Mouse (Mus musculus) heart, postnatal 14 days (tissue): Measurements from ENCODE around the gene Jtb. TPM values are rescaled to one million over a fixed set of nuclear protein-coding genes. Genes with fewer than 3 reads are reported as not detected.

Experiments used
- DNase-seq, 2 experiments: peaks; one replicate each; pipeline ENCODE4 v3.0.0; 2021 to 2022
- intact Hi-C: fragments of 180-260 bp; cut with DNase I; formaldehyde crosslinking; loops from one replicate; pipeline ENCODE4 v1.15.1; 2025
- total RNA-seq, 2 experiments: library from RNA; stranded (reverse); gene quantifications; 2 replicates each; pipeline ENCODE4 v1.2.3; 2021

The Jtb gene
- total RNA-seq, 2 experiments from 2014 or later: 44.9 to 48.9 TPM

DNA sequence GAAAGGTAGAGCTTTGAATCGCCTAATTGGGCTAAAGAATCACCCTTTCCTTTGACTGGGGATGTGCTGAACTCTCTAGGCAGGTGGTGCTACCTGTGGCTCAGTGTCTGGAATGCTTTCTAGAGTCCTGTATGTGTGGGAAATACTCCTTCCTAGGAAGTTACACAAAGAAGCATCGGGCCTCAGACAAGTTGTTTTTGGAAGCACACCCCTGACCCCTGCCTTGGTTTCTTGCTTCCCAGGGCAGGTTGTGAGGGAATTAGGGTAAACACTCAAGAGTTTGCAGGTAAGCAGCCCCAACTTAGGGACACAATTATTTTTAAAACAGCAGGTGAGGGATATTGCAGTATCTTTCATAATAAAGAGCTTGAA, 23.8 kb downstream of the Jtb start:
- intact Hi-C loops: no loop called here
- DNase-seq: no peak

DNA sequence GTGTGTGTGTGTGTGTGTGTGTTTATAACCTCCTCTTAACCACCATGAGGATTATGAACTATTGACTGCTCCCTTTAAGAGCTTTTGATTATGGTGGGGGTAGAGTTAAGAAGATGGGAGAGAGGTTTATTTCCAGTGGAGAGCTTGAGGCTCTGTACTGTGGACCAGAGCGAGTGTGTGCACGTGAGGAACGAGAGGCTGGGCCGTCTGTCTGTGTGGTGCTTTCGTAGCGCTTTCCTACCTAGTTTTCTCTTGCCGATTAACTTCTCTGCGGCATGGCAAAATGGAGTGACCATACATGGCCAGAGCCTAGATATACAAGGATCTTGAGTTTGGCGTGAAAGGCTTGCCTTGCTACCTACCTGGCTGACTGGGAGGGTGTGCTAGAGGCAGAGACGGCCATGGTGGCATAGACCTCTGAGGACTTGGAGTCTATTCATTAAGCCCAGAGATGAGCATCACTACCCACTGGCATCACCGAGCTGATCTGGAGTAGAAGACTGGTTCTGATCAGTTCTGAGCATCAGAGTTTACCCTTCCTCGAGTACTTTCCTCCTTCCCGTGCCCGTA, 24.5 kb downstream of the Jtb start:
- no peak for DNase-seq
- intact Hi-C loops: no loop called here

DNA sequence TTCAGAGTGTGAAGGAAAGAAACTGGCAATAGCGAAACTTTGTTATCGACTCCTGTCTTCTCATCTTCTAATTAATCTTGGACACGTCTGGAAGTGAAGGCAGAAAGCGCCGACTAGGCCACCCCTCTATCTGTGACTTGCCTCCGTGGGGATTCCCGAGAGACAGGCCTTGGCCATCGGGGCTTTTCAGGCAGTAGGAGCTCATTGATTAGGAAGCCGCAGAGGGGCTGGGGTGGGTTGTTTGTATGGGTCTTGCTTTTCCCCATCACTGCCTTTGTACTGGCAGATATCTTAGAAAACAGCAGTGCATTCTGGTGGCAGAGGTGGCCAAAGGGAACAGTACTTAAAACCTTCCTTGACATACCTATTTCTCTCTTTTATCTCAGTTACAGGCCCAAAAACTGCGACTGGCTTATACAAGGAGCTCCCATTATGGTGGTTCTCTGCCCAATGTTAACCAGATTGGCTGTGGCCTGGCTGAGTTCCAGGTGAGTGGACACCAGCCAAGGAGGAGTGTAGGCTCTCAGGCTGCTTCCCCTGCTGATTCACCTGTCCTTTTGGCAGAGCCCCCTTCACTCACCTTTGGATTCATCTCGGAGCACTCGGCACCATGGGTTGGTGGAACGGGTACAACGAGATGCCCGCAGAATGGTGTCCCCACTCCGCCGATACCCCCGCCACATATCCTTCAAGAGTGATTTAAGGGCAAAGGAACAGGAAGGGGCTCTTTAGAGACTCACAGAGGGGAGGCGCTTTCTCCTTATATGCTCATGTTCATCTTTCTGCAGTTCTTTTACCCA, 25.5 kb downstream of the Jtb start:
- DNase-seq: no peak
- intact Hi-C loops: no loop called here

DNA sequence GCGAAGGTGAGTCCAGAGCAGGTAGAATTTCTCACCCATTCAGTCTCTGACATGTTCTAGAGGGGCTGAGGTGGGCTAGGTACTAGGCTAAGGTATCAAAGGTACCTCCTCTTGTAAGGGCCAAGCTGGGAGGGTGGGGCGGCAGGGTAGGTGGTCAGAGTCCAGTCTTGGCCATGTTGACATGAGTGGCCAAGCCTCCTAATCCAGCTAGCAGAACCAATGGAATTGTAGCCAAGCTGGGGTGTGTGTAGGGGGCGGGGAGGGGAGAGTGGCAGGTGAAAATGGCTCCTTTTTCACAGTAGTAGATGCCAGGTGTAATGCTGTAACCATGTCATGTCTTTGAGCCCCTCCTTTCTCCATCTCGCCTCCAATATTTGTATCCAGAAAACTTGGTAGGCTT, 27.1 kb downstream of the Jtb start:
- intact Hi-C loops: no loop called here

DNA sequence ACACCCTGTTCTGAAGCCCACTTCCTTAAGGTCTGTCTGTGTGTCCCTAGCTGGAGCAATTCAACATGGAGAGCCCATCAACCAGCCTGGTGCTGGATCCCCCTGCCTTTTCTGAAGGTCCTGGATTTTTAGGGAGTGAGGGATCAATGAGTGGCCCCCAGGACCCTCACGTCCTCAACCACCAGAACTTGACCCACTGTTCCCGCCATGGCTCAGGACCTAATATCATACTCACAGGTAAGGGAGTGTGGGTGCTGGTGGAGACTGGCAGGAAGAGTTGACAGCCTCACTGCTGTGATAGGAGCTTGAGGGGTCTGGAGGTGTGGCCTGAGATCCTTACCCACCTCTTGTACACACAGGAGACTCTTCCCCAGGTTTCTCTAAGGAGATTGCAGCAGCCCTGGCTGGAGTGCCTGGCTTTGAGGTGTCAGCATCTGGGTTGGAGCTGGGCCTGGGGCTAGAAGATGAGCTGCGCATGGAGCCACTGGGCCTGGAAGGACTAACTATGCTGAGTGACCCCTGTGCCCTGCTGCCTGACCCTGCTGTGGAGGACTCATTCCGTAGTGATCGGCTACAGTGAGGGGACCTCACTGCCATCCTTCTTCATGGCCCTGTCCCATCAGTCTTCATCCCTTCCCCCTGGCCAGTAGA, 31.8 kb downstream of the Jtb start:
- no peak for DNase-seq
- intact Hi-C loops: no loop called here

More for the DNA sequence above, 27.1 kb downstream of the Jtb start:
- no peak for DNase-seq

DNA sequence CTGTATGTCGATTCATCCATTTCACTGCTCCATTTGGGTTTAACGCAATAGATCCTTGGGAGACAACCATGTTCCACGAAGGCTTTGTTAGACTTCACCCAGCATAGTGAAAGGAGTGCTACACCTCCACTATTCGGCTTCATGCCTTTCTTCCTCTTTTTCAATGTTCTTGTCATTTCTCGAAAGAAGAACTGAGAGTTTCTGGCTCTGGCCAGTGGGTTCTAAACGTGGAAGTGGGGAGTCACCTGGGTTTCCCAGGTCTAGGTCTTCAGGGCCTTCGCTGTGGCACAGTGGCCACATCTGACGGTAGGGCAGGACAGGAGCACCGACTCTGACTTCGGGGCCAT, 33.3 kb downstream of the Jtb start:
- DNase-seq: no peak
- intact Hi-C loops: loop anchor here (2.0 kb wide), 1 partner anchor 108 kb away; no protein-coding TSS in a partner anchor

DNA sequence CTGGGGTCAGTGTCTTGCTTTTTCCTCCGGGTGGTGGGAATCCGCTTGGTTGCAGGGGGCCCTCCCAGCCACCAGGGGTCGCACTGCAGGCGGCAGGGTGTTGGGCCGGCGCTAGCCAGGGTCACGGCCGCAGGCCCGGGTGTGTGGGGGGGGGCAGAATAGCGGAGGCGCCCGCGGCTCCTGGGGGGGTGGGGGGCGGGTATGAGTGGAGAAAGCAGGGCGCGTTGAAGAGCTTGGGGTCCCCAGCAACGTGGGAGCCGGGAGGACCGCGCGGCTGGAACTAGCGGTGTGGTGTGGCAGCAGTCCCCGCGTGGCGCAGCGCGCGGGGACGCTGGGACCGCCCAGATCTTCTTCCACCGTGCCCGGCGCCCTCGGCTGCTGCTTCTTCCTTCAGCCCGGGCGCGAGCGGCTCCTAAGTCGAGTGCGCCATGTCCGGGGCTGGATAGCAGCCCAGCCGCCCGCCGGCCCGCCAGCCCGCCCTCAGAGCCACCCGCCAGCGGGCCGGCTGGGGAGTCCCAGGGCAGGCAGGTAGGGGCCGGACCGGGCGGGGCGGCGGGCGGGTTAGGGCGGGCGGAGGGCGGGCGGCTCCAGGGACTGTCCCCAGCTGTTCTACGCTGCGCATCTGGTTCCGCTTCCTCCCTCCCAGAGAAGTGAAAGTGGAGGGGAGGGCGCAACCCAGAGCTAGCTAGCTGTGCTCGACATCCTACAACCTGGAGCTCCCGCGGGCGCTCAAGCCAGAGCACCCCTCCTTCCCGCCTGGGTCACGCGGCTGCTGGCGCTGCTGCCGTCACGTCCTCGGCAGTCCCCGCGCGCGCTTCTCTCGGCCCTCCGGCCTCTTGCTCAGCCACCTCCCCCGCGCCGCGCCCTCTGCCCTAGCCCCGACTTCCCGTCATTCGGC, 33.9 kb downstream of the Jtb start, which contains the start of gene Dennd4b:
TSS of gene Dennd4b (plus strand) at position 152 of the 898 bp plus-strand sequence.
- intact Hi-C loops: loop anchor here (2.0 kb wide), 1 partner anchor 108 kb away; no protein-coding TSS in a partner anchor

DNA sequence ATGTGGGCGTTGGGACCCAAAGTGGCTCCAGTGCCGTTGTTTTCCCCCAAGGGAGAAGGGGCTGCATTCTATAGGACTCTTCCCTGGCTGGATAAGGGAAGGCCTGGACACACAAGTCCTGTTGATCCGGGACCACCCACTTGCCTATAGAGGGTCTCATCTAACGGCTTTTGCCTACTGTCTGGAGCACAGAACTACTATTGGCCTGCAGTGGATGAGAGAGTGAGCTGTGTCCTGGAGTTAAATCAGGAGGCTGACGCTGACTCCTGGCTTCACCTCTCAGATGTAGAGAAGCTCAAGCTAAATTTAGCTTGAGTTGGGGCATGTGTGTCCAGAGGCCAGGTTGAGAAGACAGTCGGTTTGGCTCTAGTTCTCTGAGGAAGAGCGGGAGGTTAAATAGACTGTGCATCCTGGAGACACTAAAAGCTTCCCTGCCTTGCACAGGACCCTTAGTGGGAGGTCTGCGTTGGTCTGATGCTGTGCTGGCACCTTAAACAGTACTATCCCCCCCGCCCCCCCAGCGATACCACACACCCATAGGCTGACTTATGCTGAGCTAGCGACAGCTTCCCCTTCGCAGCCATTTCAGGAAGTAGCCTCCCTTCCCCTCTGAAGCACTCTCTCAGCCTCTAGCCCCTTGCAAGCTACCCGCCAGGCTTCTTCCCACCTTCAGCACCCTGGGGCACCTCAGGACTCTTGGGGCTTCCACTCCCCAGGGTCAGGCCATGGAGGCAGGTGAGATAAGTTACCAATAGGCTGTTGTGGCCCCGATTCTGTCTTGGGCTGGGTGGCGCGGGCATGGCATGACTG, 34.7 kb downstream of the Jtb start:
- DNase-seq: peak; percentile 25 to 33
- intact Hi-C loops: loop anchor here (2.0 kb wide), 1 partner anchor 107 kb away; no protein-coding TSS in a partner anchor

More for the DNA sequence above, 33.9 kb downstream of the Jtb start, which contains the start of gene Dennd4b:
- DNase-seq: peak; percentile 95 to 98

DNA sequence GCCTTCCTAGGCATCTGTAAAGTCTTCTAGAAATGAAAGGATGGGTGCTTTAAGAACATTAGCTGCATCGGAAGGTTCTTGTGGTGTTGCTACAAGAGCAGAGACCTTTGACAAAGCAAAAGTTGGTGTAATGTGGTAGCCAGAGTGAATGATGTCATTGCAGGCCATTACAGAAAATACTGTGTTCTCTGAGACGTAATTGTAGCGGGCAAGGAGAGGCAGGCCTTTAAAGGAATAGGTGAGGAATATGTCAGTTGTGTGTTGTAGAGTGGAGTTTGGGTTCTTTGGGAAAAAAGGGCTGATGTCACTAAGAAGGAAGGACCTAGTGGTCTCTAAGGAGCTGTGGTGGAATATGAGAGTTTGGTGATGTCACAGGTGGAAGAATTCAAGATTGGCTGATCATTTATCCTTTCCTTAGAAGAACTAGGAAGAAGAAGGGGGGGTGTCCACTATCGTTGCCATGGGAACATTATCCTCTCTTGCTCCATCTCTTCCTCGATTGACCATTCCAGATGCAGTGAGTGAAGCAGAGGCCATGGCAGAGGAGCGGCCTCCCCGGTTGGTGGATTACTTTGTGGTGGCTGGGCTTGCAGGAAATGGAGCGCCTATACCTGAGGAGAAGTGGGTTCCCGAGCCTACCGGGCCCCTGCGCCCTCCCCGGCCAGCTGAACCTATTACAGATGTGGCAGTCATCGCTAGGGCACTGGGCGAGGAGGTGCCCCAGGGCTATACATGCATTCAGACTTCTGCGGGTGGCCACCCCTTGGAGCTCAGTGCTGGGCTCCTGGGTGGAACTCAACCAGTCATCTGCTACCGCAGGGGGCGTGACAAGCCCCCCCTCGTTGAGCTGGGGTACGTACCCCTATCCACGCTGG, 35.7 kb downstream of the Jtb start:
- intact Hi-C loops: no loop called here
- no peak for DNase-seq

DNA sequence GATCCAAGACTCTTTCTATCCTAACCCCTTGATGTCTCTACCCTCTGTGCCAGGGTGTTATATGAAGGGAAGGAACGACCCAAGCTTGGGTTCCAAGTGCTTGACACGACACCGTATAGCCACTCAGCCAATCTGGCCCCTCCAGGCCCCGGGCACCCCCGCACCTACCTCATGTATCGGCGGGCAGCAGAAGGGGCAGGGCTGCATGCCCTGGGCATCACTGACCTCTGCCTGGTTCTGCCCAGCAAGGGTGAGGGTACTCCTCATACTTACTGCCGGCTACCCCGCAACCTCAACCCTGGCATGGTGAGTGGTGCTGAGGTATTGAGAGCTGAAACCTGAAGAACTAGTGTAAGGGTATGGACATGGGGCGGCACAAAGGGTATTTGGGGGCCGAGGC, 36.8 kb downstream of the Jtb start:
- no peak for DNase-seq
- intact Hi-C loops: no loop called here

DNA sequence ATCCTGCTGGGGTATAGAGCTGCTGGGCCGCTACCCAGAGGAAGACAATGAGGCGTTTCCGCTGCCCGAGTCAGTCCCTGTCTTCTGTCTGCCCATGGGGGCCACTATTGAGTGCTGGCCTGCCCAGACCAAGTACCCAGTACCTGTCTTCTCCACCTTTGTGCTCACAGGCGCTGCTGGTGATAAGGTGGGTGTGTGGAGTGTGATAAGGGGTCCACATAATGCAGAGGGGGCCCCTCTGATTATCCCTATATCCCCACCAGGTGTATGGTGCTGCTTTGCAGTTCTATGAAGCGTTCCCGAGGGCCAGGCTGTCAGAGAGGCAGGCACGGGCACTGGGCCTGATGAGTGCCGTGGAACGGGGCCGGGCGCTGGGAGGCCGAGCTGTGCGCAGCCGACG, 37.6 kb downstream of the Jtb start:
- intact Hi-C loops: no loop called here
- no peak for DNase-seq

DNA sequence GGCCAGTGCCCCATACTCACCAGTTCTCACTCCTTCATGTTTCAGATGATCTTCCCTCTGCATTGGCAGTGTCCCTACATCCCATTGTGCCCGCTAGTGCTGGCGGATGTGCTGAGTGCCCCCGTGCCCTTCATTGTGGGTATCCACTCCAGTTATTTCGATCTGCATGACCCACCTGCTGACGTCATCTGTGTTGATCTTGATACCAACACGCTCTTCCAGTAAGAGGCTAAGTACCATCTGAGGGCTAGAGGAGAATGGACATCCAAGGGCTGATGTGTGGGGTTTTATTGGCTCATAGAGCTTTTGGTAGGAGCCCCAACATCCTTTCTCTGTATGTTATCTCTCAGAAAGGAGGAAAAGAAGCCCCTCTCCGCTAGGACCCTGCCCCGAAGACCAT, 39.4 kb downstream of the Jtb start:
- no peak for DNase-seq
- intact Hi-C loops: no loop called here

DNA sequence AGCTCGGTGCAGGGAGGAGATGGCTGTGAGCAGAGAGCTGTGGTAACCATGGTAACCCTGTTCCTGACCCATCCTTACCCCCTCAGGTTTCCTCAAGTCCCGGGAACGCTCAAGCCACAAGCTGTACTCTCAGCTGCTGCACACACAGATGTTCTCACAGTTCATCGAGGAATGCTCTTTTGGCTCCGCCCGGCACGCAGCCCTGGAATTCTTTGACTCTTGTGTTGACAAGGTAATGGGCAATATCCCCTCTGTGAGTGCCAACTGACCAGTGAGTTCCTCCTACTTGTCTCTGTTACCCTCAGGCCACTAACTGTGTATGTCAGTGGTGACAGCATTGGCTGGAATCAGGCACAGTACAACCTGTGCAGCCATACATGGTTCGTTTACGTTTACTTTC, 40.8 kb downstream of the Jtb start:
- DNase-seq: no peak
- intact Hi-C loops: no loop called here

DNA sequence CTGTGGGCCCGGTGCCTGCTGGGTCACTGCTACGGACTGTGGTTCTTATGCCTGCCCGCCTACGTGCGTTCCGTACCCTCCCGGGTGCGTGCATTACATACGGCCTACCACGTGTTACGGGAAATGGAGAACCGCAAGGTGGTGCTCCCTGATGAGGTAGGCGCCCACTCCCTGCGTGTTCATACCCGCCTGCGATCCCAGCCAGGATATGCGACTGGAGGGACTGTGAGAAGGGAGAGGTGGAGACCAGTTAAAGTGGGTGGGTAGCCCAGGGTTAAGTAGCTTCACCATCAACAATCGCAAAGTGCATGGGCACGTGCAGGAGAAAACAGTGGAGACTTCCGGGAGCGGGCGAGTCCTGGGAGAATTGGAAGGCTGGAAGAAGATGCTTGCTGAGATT, 42.5 kb downstream of the Jtb start:
- intact Hi-C loops: no loop called here
- DNase-seq: no peak

DNA sequence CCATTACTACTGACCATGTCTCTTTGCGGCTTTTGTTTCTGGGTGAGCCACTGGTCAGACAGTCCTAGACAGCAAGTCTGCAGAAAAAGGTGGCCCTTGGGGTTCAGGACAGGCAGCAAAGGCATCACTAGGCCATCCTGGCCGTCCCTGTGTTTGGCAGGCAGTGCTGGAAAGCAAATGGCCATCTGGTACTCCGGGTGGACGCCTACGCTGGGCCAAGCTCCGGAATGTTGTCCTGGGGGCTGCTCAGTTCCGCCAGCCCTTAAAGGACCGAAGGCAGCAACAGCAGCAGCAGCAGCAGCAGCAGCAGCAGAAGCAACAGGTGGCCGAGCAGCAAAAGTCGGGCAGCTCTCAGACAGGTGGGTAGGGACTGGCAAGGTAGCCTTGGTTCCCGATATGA, 43.9 kb downstream of the Jtb start:
- DNase-seq: no peak
- intact Hi-C loops: no loop called here

DNA sequence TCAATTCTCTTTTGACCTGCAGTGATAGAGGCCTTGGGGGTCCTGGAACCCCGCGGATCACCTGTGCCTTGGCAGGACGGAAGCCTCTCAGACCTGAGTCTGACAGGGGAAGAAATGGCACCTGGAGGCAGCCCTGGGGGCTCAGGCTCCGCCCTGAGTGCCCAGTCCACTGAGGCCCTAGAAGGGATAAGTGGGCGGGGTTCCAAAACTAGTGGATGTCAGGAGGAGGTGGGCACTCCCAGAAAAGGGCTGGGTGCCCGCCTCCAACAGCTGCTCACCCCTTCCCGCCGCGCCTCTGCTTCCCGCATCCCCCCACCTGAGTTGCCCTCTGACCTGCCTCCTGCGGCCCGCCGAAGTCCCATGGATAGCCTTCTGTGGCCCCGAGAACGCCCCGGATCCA, 45.5 kb downstream of the Jtb start:
- DNase-seq: no peak
- intact Hi-C loops: no loop called here

DNA sequence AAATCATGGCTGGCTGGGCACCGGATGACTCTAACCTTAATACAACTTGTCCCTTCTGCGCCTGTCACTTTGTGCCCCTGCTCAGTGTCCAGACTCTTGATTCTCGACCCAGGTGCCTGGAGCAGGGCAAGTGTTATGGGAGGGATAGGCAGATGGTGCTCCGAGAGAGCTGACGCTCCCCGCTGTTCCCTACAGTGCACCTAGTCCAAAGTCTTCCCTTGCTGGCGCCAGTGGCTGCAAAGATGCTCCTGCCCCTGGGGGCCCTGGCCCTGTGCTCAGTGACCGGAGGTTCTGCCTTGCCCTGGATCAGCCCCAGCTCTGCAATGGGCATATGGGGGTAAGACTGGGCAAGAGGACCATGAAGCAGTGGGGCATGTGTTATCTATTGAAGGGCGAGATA, 46.4 kb downstream of the Jtb start:
- no peak for DNase-seq
- intact Hi-C loops: no loop called here

DNA sequence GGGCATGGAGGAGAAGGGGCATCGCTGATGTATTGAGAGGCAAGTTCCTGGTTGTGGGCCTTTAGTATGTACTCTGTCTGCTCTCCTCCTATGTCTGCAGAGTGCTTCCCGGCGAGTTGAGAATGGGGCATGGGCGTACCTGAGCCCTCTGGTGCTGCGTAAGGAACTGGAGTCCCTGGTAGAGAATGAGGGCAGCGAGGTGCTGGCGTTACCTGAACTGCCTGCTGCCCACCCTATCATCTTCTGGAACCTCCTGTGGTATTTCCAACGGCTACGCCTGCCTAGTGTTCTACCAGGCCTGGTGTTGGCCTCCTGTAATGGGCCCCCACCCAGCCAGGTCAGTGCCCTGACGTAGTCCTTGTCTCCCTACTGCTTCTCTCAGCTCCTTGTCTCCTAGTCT, 46.8 kb downstream of the Jtb start:
- DNase-seq: no peak
- intact Hi-C loops: no loop called here

DNA sequence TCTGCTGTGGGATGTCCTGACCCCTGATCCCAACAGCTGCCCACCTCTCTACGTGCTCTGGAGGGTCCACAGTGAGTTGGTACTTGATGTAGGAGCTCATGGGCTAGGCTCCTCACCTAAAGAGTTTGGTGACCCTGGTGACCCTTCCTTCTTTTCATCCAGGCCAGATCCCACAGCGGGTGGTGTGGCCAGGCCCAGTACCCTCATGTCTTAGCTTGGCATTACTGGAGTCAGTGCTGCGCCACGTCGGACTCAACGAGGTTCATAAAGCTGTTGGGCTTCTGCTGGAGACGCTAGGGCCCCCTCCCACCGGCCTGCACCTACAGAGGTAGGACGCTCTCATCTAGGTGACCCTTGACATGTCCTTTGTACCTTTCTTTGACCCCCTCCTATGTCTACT, 47.8 kb downstream of the Jtb start:
- intact Hi-C loops: no loop called here
- no peak for DNase-seq
